Comparison of ENCODE assay signal across 18 mouse cellular contexts in the genomic region with DNA sequence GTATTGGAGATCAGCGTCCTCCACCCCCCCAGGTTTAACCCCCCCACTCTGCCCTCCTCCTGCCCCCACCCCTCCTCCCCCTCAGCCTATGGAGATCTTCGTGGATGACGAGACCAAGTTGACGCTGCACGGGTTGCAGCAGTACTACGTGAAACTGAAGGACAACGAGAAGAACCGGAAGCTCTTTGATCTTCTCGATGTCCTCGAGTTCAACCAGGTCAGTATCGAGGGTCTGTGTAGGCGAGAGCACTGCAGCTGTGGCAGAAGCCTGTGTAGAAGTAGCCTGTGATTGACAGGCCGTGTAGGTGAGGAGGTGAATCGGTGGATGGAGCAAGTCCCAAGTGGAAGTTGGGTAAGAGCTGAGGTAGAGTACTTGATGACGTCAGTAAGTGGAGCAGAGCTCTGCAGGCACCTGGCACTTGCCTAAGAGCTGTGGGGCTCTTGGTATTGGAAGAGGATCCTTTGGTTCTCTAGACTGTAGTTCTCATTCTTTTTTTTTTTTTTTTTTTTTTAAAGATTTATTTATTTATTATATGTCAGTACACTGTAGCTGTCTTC. TPM values are rescaled to one million over a fixed set of nuclear protein-coding genes. Genes with fewer than 3 reads are reported as not detected.
DNase-seq lines count a peak whose midpoint lies in the region; ATAC-seq and TF ChIP-seq lines count a peak whose summit lies in the region.
"Had no signal": no experiment of that assay in that cellular context is flagged by ENCODE, and none has a peak within 500 bp of the region (broad histone marks: within the 10 kb centered on the region; RNA-seq: fewer than 3 reads in every experiment).

No protein-coding gene starts in this region.

- no peaks in the 10 kb centered on the region for H3K79me2 ChIP-seq in liver, adult 2 months (ENCODE audit: control insufficient read depth, insufficient read depth, low read length)

- no peak overlapping the region for H3K4me2 ChIP-seq in lung, embryonic 15.5 days
- H3K4me2 ChIP-seq: neural tube, embryonic 13.5 days had no signal

- H3K27ac ChIP-seq in liver, adult 2 months (replicated peaks; ENCODE audit: insufficient read depth, low read depth, low read length): no peak overlapping the region
- H3K27ac ChIP-seq in lung, embryonic 15.5 days: no peak overlapping the region
- H3K27ac ChIP-seq: macrophage; neural tube, embryonic 13.5 days had no signal

- no peaks in the 10 kb centered on the region for H3K4me1 ChIP-seq in liver, adult 2 months (ENCODE audit: control insufficient read depth, insufficient read depth, low read length)
- 0 out of 2 replicates have a peak, but pooled peaks cover 7% of the 10 kb centered on the region for H3K4me1 ChIP-seq in lung, embryonic 15.5 days

- TF ChIP-seq CTCF in liver, adult 2 months (IDR thresholded peaks at IDR 0.05; ENCODE audit: low read depth, low read length): no peak

- intact Hi-C loops in left cerebral cortex, postnatal 4 days (cut with DNase I): no loop called here

- H3K9ac ChIP-seq in liver, adult 2 months (ENCODE audit: low read depth, low read length): no peak overlapping the region
- no peak overlapping the region for H3K9ac ChIP-seq in lung, embryonic 15.5 days
- H3K9ac ChIP-seq: neural tube, embryonic 13.5 days had no signal

- H3K4me3 ChIP-seq in liver, adult 2 months (ENCODE audit: insufficient read depth, low read depth, low read length): no peak overlapping the region
- H3K4me3 ChIP-seq in lung, embryonic 15.5 days: no peak overlapping the region
- H3K4me3 ChIP-seq: neural tube, embryonic 13.5 days had no signal

- 59% methylated on average over 15 of the region's 15 CpGs for WGBS in liver, adult 2 months
- WGBS in lung, embryonic 15.5 days: 47% methylated on average over 15 of the region's 15 CpGs

- no peaks in the 10 kb centered on the region for H3K9me3 ChIP-seq in lung, embryonic 15.5 days
- H3K9me3 ChIP-seq: neural tube, embryonic 13.5 days had no signal

- no peaks in the 10 kb centered on the region for H3K27me3 ChIP-seq in liver, adult 2 months (ENCODE audit: control insufficient read depth, insufficient read depth, low read length)
- H3K27me3 ChIP-seq in lung, embryonic 15.5 days: no peaks in the 10 kb centered on the region
- H3K27me3 ChIP-seq: neural tube, embryonic 13.5 days had no signal

- peak; percentile 59 for ATAC-seq in granulocyte monocyte progenitor cell, adult 5-6 weeks (replicated peaks; ENCODE audit: poor library complexity, severe bottlenecking)
- 0 out of 2 replicates have a peak, but pooled peaks have one; percentile 10 for ATAC-seq in lung, embryonic 15.5 days (ENCODE audit: borderline replicate concordance, extremely low read depth, low FRiP score, low TSS enrichment)
- peak; percentile 35 for ATAC-seq in megakaryocyte progenitor cell, adult 5-6 weeks (replicated peaks; ENCODE audit: poor library complexity)
- ATAC-seq: forebrain, embryonic 16.5 days; hindbrain, embryonic 16.5 days had no signal

- no peak for TF ChIP-seq POLR2A in liver, adult 2 months (IDR thresholded peaks at IDR 0.05; ENCODE audit: extremely low read depth, insufficient read depth, low read length)

- peak; percentile 69 for DNase-seq in liver, adult 2 months (ENCODE audit: extremely low read depth, low read depth, low spot score)
- DNase-seq in liver: no peak
- no peak for DNase-seq in retina, embryonic 14.5 days (ENCODE audit: low spot score)
- DNase-seq in left cerebral cortex, postnatal 4 days: no peak
- DNase-seq: heart, postnatal 14 days; kidney, adult 11 months; kidney, postnatal 14 days; layer of hippocampus, adult 9-11 months had no signal

- peaks cover 44% of the 10 kb centered on the region for H3K36me3 ChIP-seq in liver, adult 2 months (ENCODE audit: control insufficient read depth, insufficient read depth, low read length)
- peaks cover 75% of the 10 kb centered on the region for H3K36me3 ChIP-seq in lung, embryonic 15.5 days

RNA-seq across cellular contexts. Expression of a gene that starts 9.7 kb away (rescaled TPM):
- 37.0 and 43.6 TPM in 2 replicates for total RNA-seq in liver, adult 2 months (2014; rRNA removed)
- polyA plus RNA-seq in liver, adult 2 months (2012; rRNA removed): 64.9 and 103 TPM in 2 replicates
- total RNA-seq in granulocyte monocyte progenitor cell, adult 5-6 weeks (2014; fragmentation: Nextera tagmentation): 411 and 417 TPM in 2 replicates
- 175 and 187 TPM in 2 replicates for total RNA-seq in granulocyte monocyte progenitor cell, adult 5-6 weeks (2017)
- polyA plus RNA-seq in lung, embryonic 15.5 days (2015; fragmentation: Nextera tagmentation; extraction: Ambion mirVana): 512 and 523 TPM in 2 replicates
- 289 and 314 TPM in 2 replicates for total RNA-seq in megakaryocyte progenitor cell, adult 5-6 weeks (2015)
- 188 and 193 TPM in 2 replicates for total RNA-seq in megakaryocyte progenitor cell, adult 5-6 weeks (2017)
- total RNA-seq in left cerebral cortex, postnatal 4 days (2021): 100 to 1,000 TPM; 324 to 337 TPM

RNA-seq across cellular contexts. Expression of a gene that starts 11.3 kb away (rescaled TPM):
- 444 and 506 TPM in 2 replicates for total RNA-seq in liver, adult 2 months (2014; rRNA removed)
- 487 and 676 TPM in 2 replicates for polyA plus RNA-seq in liver, adult 2 months (2012; rRNA removed)
- total RNA-seq in granulocyte monocyte progenitor cell, adult 5-6 weeks (2014; fragmentation: Nextera tagmentation): 275 and 369 TPM in 2 replicates
- total RNA-seq in granulocyte monocyte progenitor cell, adult 5-6 weeks (2017): 399 and 416 TPM in 2 replicates
- 114 and 138 TPM in 2 replicates for polyA plus RNA-seq in lung, embryonic 15.5 days (2015; fragmentation: Nextera tagmentation; extraction: Ambion mirVana)
- total RNA-seq in megakaryocyte progenitor cell, adult 5-6 weeks (2015): 248 and 262 TPM in 2 replicates
- total RNA-seq in megakaryocyte progenitor cell, adult 5-6 weeks (2017): 464 and 467 TPM in 2 replicates
- 10 to 100 TPM; 19.1 to 22.8 TPM for total RNA-seq in left cerebral cortex, postnatal 4 days (2021)

RNA-seq across cellular contexts. Expression of a gene that starts 15.6 kb away (rescaled TPM):
- 7.5 and 7.6 TPM in 2 replicates for total RNA-seq in liver, adult 2 months (2014; rRNA removed)
- 7.5 and 8.6 TPM in 2 replicates for polyA plus RNA-seq in liver, adult 2 months (2012; rRNA removed)
- total RNA-seq in granulocyte monocyte progenitor cell, adult 5-6 weeks (2014; fragmentation: Nextera tagmentation): 4.5 and 5.2 TPM in 2 replicates
- total RNA-seq in granulocyte monocyte progenitor cell, adult 5-6 weeks (2017): 5.3 and 5.9 TPM in 2 replicates
- polyA plus RNA-seq in lung, embryonic 15.5 days (2015; fragmentation: Nextera tagmentation; extraction: Ambion mirVana): 13.2 and 13.4 TPM in 2 replicates
- 1.9 and 3.1 TPM in 2 replicates for total RNA-seq in megakaryocyte progenitor cell, adult 5-6 weeks (2015)
- 6.7 and 8.0 TPM in 2 replicates for total RNA-seq in megakaryocyte progenitor cell, adult 5-6 weeks (2017)
- total RNA-seq in left cerebral cortex, postnatal 4 days (2021): 10 to 100 TPM; 14.7 to 14.8 TPM

RNA-seq across cellular contexts. Expression of a gene that starts 17.8 kb away (rescaled TPM):
- 0.28 and 0.34 TPM in 2 replicates for total RNA-seq in liver, adult 2 months (2014; rRNA removed)
- 1.6 and 2.7 TPM in 2 replicates for polyA plus RNA-seq in liver, adult 2 months (2012; rRNA removed)
- 10.0 and 11.7 TPM in 2 replicates for total RNA-seq in granulocyte monocyte progenitor cell, adult 5-6 weeks (2014; fragmentation: Nextera tagmentation)
- 2.0 and 3.9 TPM in 2 replicates for total RNA-seq in granulocyte monocyte progenitor cell, adult 5-6 weeks (2017)
- 3.4 and 4.3 TPM in 2 replicates for polyA plus RNA-seq in lung, embryonic 15.5 days (2015; fragmentation: Nextera tagmentation; extraction: Ambion mirVana)
- 4.1 and 6.9 TPM in 2 replicates for total RNA-seq in megakaryocyte progenitor cell, adult 5-6 weeks (2015)
- total RNA-seq in megakaryocyte progenitor cell, adult 5-6 weeks (2017): 1.1 and 2.4 TPM in 2 replicates
- 100 to 1,000 TPM; 122 to 142 TPM for total RNA-seq in left cerebral cortex, postnatal 4 days (2021)

RNA-seq across cellular contexts. Expression of a gene that starts 30.6 kb away (rescaled TPM):
- total RNA-seq in liver, adult 2 months (2014; rRNA removed): 0.37 TPM in 1 of 2 replicates, not detected in the other
- polyA plus RNA-seq in liver, adult 2 months (2012; rRNA removed): not detected in 2 replicates
- total RNA-seq in granulocyte monocyte progenitor cell, adult 5-6 weeks (2014; fragmentation: Nextera tagmentation): not detected in 2 replicates
- total RNA-seq in granulocyte monocyte progenitor cell, adult 5-6 weeks (2017): 0.82 TPM in 1 of 2 replicates, not detected in the other
- polyA plus RNA-seq in lung, embryonic 15.5 days (2015; fragmentation: Nextera tagmentation; extraction: Ambion mirVana): 0.70 and 0.75 TPM in 2 replicates
- not detected in 2 replicates for total RNA-seq in megakaryocyte progenitor cell, adult 5-6 weeks (2015)
- not detected in 2 replicates for total RNA-seq in megakaryocyte progenitor cell, adult 5-6 weeks (2017)
- not detected for total RNA-seq in left cerebral cortex, postnatal 4 days (2021)
- total RNA-seq: gastrocnemius, adult 8-10 months; left cerebral cortex, postnatal 36 days had no signal
- polyA plus RNA-seq: macrophage; stomach, embryonic 14.5 days had no signal

Comparison
In these comparisons a context has a peak if more than half of its experiments do, and no peak if none do; other contexts are left out.
1. RNA of a gene that starts 11.3 kb away (total RNA-seq): 444 to 506 TPM in liver, adult 2 months, 248 to 467 TPM in megakaryocyte progenitor cell, adult 5-6 weeks and 275 to 416 TPM in granulocyte monocyte progenitor cell, adult 5-6 weeks; 19.1 to 22.8 TPM in left cerebral cortex, postnatal 4 days; every median in the first group is over 10 times any median in the second.
2. Peak in every context shown above with its lines, with median percentiles within 50 percentile points of each other: ATAC-seq.